Mouse (Mus musculus): ENCODE results near the gene Gm20696.

GRCm38 (mm10) chr6:99636121-99636520 lies 30.5 kb downstream of the Gm20696 start:
- TF ChIP-seq CTCF (IDR thresholded peaks at IDR 0.05; ENCODE audit: borderline replicate concordance, insufficient read depth, low read depth, low read length) (no peak), POLR2A (IDR thresholded peaks at IDR 0.05; ENCODE audit: borderline replicate concordance, insufficient read depth, low read length) (no peak)

All from cerebellum, adult 2 months (tissue).